Mouse (Mus musculus): ENCODE data around the gene Sh3gl1. TPM values are rescaled to one million over a fixed set of nuclear protein-coding genes. Genes with fewer than 3 reads are reported as not detected.

Gene Sh3gl1
- total and polyA plus RNA-seq, 2 experiments from 2014 or later = 74.5 to 93.2 TPM

GRCm38 (mm10) chr17:56009088-56009961 is 27.1 kb downstream of the Sh3gl1 start:
- H3K27ac ChIP-seq (ENCODE audit: low read depth, low read length) = peak overlapping the region; percentile 96
- peak; percentile 66 for TF ChIP-seq CTCF (IDR thresholded peaks at IDR 0.05; ENCODE audit: low read depth)
- ATAC-seq = peak; percentile 90
- no peaks in the 10 kb centered on the region; the same call in 1 of the 2 replicates for H3K27me3 ChIP-seq (ENCODE audit: insufficient read depth, low read length)
- peak overlapping the region; percentile 89 for H3K9ac ChIP-seq
- H3K9me3 ChIP-seq (ENCODE audit: low read length) = no peaks in the 10 kb centered on the region
- DNase-seq = peak; percentile 93
- peak overlapping the region; percentile 81 for H3K4me3 ChIP-seq (ENCODE audit: low read depth, low read length)
- peak overlapping the region; percentile 68 for H3K4me2 ChIP-seq (ENCODE audit: low read depth)
- H3K36me3 ChIP-seq (ENCODE audit: insufficient read depth) = peaks cover 18% of the 10 kb centered on the region
- 1% methylated on average over 62 of the region's 62 CpGs for WGBS
- H3K4me1 ChIP-seq (ENCODE audit: insufficient read depth) = peaks cover 18% of the 10 kb centered on the region

- H3K36me3 ChIP-seq (ENCODE audit: insufficient read depth) = peaks cover 15% of the 10 kb centered on the region
- H3K27me3 ChIP-seq (ENCODE audit: insufficient read depth, low read length) = no peaks in the 10 kb centered on the region; the same call in 1 of the 2 replicates
- WGBS = under 1% methylated on average over 21 of the region's 21 CpGs
- ATAC-seq (peak; percentile 95), DNase-seq (peak; percentile 99)
- no peaks in the 10 kb centered on the region for H3K9me3 ChIP-seq (ENCODE audit: low read length)
- TF ChIP-seq CTCF (IDR thresholded peaks at IDR 0.05; ENCODE audit: low read depth) = peak; percentile 0; the same call in 1 of the 2 replicates
- peak overlapping the region; percentile 81 for H3K4me3 ChIP-seq (ENCODE audit: low read depth, low read length)
- H3K9ac ChIP-seq = peak overlapping the region; percentile 89
- H3K27ac ChIP-seq (ENCODE audit: low read depth, low read length) = peak overlapping the region; percentile 96
- peaks cover 18% of the 10 kb centered on the region for H3K4me1 ChIP-seq (ENCODE audit: insufficient read depth)
- H3K4me2 ChIP-seq (ENCODE audit: low read depth) = peak overlapping the region; percentile 68
Measured at GRCm38 (mm10) chr17:56008356-56009087, 27.9 kb downstream of the Sh3gl1 start.

- WGBS = 33% methylated on average over 13 of the region's 14 CpGs
- peak overlapping the region; percentile 89 for H3K9ac ChIP-seq
- DNase-seq = peak; percentile 58
Measured at GRCm38 (mm10) chr17:56007444-56008355, 28.7 kb downstream of the Sh3gl1 start.

GRCm38 (mm10) chr17:56006956-56007355 is 29.5 kb downstream of the Sh3gl1 start:
- TF ChIP-seq CTCF (IDR thresholded peaks at IDR 0.05; ENCODE audit: low read depth) = no peak
- 57% methylated on average over 10 of the region's 10 CpGs for WGBS
- Histone ChIP-seq H3K27me3 (ENCODE audit: insufficient read depth, low read length) (no peaks in the 10 kb centered on the region; the same call in 1 of the 2 replicates), H3K4me1 (ENCODE audit: insufficient read depth) (peaks cover 18% of the 10 kb centered on the region), H3K9me3 (ENCODE audit: low read length) (no peaks in the 10 kb centered on the region), H3K4me3 (ENCODE audit: low read depth, low read length) (no peak overlapping the region), H3K36me3 (ENCODE audit: insufficient read depth) (peaks cover 8% of the 10 kb centered on the region), H3K9ac (no peak overlapping the region), H3K27ac (ENCODE audit: low read depth, low read length) (no peak overlapping the region), H3K4me2 (ENCODE audit: low read depth) (no peak overlapping the region)
- ATAC-seq (no peak), DNase-seq (no peak)

More at GRCm38 (mm10) chr17:56007444-56008355, 28.7 kb downstream of the Sh3gl1 start:
- Histone ChIP-seq H3K4me1 (ENCODE audit: insufficient read depth) (peaks cover 18% of the 10 kb centered on the region), H3K36me3 (ENCODE audit: insufficient read depth) (peaks cover 14% of the 10 kb centered on the region), H3K27ac (ENCODE audit: low read depth, low read length) (peak overlapping the region; percentile 96), H3K9me3 (ENCODE audit: low read length) (no peaks in the 10 kb centered on the region), H3K27me3 (ENCODE audit: insufficient read depth, low read length) (no peaks in the 10 kb centered on the region; the same call in 1 of the 2 replicates), H3K4me2 (ENCODE audit: low read depth) (peak overlapping the region; percentile 68), H3K4me3 (ENCODE audit: low read depth, low read length) (peak overlapping the region; percentile 81)
- TF ChIP-seq CTCF (IDR thresholded peaks at IDR 0.05; ENCODE audit: low read depth) = peak; percentile 23; the same call in 1 of the 2 replicates
- ATAC-seq = peak; percentile 32

GRCm38 (mm10) chr17:56005415-56006061 is 30.9 kb downstream of the Sh3gl1 start, which contains the start of the genes Stap2 and Mpnd:
Gene Stap2 (minus strand): TSS chr17:56005584.
Gene Mpnd (plus strand): TSS chr17:56005711.
- no peak within 1 kb of the TSS for H3K9ac ChIP-seq
- DNase-seq (no peak), ATAC-seq (no peak)
- H3K4me2 ChIP-seq (ENCODE audit: low read depth) = no peak within 1 kb of the TSS
- H3K4me1 ChIP-seq (ENCODE audit: insufficient read depth) = peaks cover 14% of the 10 kb centered on the region
- H3K27ac ChIP-seq (ENCODE audit: low read depth, low read length) = no peak within 1 kb of the TSS
- H3K36me3 ChIP-seq (ENCODE audit: insufficient read depth) = no peaks in the 10 kb centered on the region
- H3K9me3 ChIP-seq (ENCODE audit: low read length) = no peaks in the 10 kb centered on the region
- TF ChIP-seq CTCF (IDR thresholded peaks at IDR 0.05; ENCODE audit: low read depth) = no peak
- WGBS = 59% methylated on average over 13 of the region's 13 CpGs
- H3K4me3 ChIP-seq (ENCODE audit: low read depth, low read length) = no peak within 1 kb of the TSS
- peaks cover 4% of the 10 kb centered on the region for H3K27me3 ChIP-seq (ENCODE audit: insufficient read depth, low read length)
